Mouse (Mus musculus): Measurements from ENCODE around the gene Rnf113a2. TPM values are rescaled to one million over a fixed set of nuclear protein-coding genes. Genes with fewer than 3 reads are reported as not detected.

Rnf113a2 gene
- total RNA-seq, 2 experiments from 2014 or later: 5.4 to 5.8 TPM

Other genes starting within 250 kb of the Rnf113a2 start
- 10 to 100 TPM; 10.8 to 11.2 TPM for gene Elmsan1, start 198.3 kb upstream of the Rnf113a2 start, total RNA-seq (2021)
- gene Ptgr2, start 132.0 kb upstream of the Rnf113a2 start, total RNA-seq (2021): 10 to 100 TPM; 64.0 to 68.9 TPM
- gene Zfp410, start 100.3 kb upstream of the Rnf113a2 start, total RNA-seq (2021): 10 to 100 TPM; 15.3 to 17.4 TPM
- gene Coq6, start 55.5 kb upstream of the Rnf113a2 start, total RNA-seq (2021): 10 to 100 TPM; 31.5 to 37.0 TPM
- gene Fam161b, start 55.4 kb upstream of the Rnf113a2 start, total RNA-seq (2021): under 1 TPM; 0.47 to 0.49 TPM
- gene Entpd5, start 8.2 kb upstream of the Rnf113a2 start, total RNA-seq (2021): 1 to 10 TPM; 7.5 to 8.9 TPM
- 1 to 10 TPM; 1.1 to 1.2 TPM for gene Bbof1, start 8.1 kb upstream of the Rnf113a2 start, total RNA-seq (2021)
- 10 to 100 TPM; 43.2 to 55.1 TPM for gene Aldh6a1, start 33.8 kb downstream of the Rnf113a2 start, total RNA-seq (2021)
- gene Lin52, start 34.2 kb downstream of the Rnf113a2 start, total RNA-seq (2021): 1 to 10 TPM; 6.3 to 6.4 TPM
- not detected for gene Vsx2, start 152.6 kb downstream of the Rnf113a2 start, total RNA-seq (2021)
- gene Abcd4, start 200.2 kb downstream of the Rnf113a2 start, total RNA-seq (2021): 1 to 10 TPM; 3.3 to 4.3 TPM
- not detected for gene Vrtn, start 223.8 kb downstream of the Rnf113a2 start, total RNA-seq (2021)